Mouse (Mus musculus) C2C12 (cell line): Measurements from ENCODE around the gene Ddo.

Experiments used
- FOSL1 ChIP-seq: IDR thresholded peaks from one replicate; pipeline ENCODE4 v1.8.0; 2011; ENCODE audit warnings: mild to moderate bottlenecking, low read length; ENCODE audit not compliant: poor library complexity, insufficient read depth, severe bottlenecking
- MYOD1 ChIP-seq: IDR thresholded peaks from one replicate; pipeline ENCODE4 v1.6.1; 2011; ENCODE audit warnings: low read depth; ENCODE audit not compliant: control insufficient read depth, insufficient read length
- USF1 ChIP-seq: IDR thresholded peaks from one replicate; pipeline ENCODE4 v1.6.1; 2011; ENCODE audit warnings: low read depth, mild to moderate bottlenecking, control low read depth, moderate library complexity

- no peak for TF ChIP-seq USF1
- TF ChIP-seq MYOD1 = no peak
- TF ChIP-seq FOSL1 = no peak
Measured at GRCm38 (mm10) chr10:40597177-40597576, 32.6 kb upstream of the Ddo start.
